Mouse (Mus musculus): ENCODE data around the gene Mief1.

Gene Mief1

GRCm38 (mm10) chr15:80233733-80234509 lies at the start of gene Mief1:
TSS of gene Mief1 (plus strand) at chr15:80234018.
- DNase-seq (ENCODE audit: low read depth, low spot score): peak; percentile 96

- DNase-seq (ENCODE audit: low read depth, low spot score): no peak
These were observed 44.9 kb upstream of the Mief1 start for GRCm38 (mm10) chr15:80188927-80189326.

GRCm38 (mm10) chr15:80190075-80190474 lies 43.7 kb upstream of the Mief1 start:
- no peak for DNase-seq (ENCODE audit: low read depth, low spot score)

- DNase-seq (ENCODE audit: low read depth, low spot score): no peak
These were observed 42.1 kb upstream of the Mief1 start for GRCm38 (mm10) chr15:80191585-80192245.

GRCm38 (mm10) chr15:80192246-80192585 lies 41.6 kb upstream of the Mief1 start:
- no peak for DNase-seq (ENCODE audit: low read depth, low spot score)

- DNase-seq (ENCODE audit: low read depth, low spot score): no peak
These were observed 41.0 kb upstream of the Mief1 start for GRCm38 (mm10) chr15:80192847-80193246.

GRCm38 (mm10) chr15:80199556-80199955 lies 34.3 kb upstream of the Mief1 start:
- DNase-seq (ENCODE audit: low read depth, low spot score): no peak

- DNase-seq (ENCODE audit: low read depth, low spot score): no peak
These were observed 31.6 kb upstream of the Mief1 start for GRCm38 (mm10) chr15:80202111-80202775.

GRCm38 (mm10) chr15:80203406-80203805 lies 30.4 kb upstream of the Mief1 start:
- peak; percentile 44 for DNase-seq (ENCODE audit: low read depth, low spot score)

GRCm38 (mm10) chr15:80206057-80206565 lies 27.7 kb upstream of the Mief1 start:
- no peak for DNase-seq (ENCODE audit: low read depth, low spot score)

- no peak for DNase-seq (ENCODE audit: low read depth, low spot score)
These were observed 25.4 kb upstream of the Mief1 start for GRCm38 (mm10) chr15:80208446-80208845.

GRCm38 (mm10) chr15:80213688-80214087 lies 20.1 kb upstream of the Mief1 start:
- no peak for DNase-seq (ENCODE audit: low read depth, low spot score)

- DNase-seq (ENCODE audit: low read depth, low spot score): no peak
These were observed 17.9 kb upstream of the Mief1 start for GRCm38 (mm10) chr15:80215716-80216479.

GRCm38 (mm10) chr15:80216480-80216820 lies 17.4 kb upstream of the Mief1 start:
- no peak for DNase-seq (ENCODE audit: low read depth, low spot score)

- no peak for DNase-seq (ENCODE audit: low read depth, low spot score)
These were observed 16.3 kb upstream of the Mief1 start for GRCm38 (mm10) chr15:80217476-80217875.

- DNase-seq (ENCODE audit: low read depth, low spot score): no peak
These were observed 14.6 kb upstream of the Mief1 start for GRCm38 (mm10) chr15:80219211-80219610.

- no peak for DNase-seq (ENCODE audit: low read depth, low spot score)
These were observed 13.8 kb upstream of the Mief1 start for GRCm38 (mm10) chr15:80219705-80220657.

- DNase-seq (ENCODE audit: low read depth, low spot score): no peak
These were observed 12.8 kb upstream of the Mief1 start for GRCm38 (mm10) chr15:80221031-80221430.

- DNase-seq (ENCODE audit: low read depth, low spot score): no peak
These were observed 10.1 kb upstream of the Mief1 start for GRCm38 (mm10) chr15:80223751-80224150.

- DNase-seq (ENCODE audit: low read depth, low spot score): peak; percentile 55
These were observed 8.6 kb upstream of the Mief1 start for GRCm38 (mm10) chr15:80225208-80225607.

- peak; percentile 45 for DNase-seq (ENCODE audit: low read depth, low spot score)
These were observed 8.0 kb upstream of the Mief1 start for GRCm38 (mm10) chr15:80225796-80226195.

Measured in embryo, embryonic 11.5 days (tissue).